Mouse (Mus musculus) erythroblast, embryonic 14.5 days (primary cell): ENCODE data around the gene Zw10.

ENCODE experiments used
- GATA1 ChIP-seq: IDR thresholded peaks from 2 replicates; pipeline ENCODE4 v1.6.1; 2012; ENCODE audit warnings: low read length, inconsistent platforms, mixed read lengths
- TAL1 ChIP-seq: IDR thresholded peaks from 3 replicates; pipeline ENCODE4 v1.6.1; 2012; ENCODE audit warnings: low read length, inconsistent platforms, mixed read lengths

GRCm38 (mm10) chr9:49055333-49056205 is at the start of gene Zw10:
- TF ChIP-seq GATA1: no peak
- no peak for TF ChIP-seq TAL1
